Mouse (Mus musculus) heart, adult 2 months (tissue): ENCODE data around the gene Epb41l2. TPM values are rescaled to one million over a fixed set of nuclear protein-coding genes. Genes with fewer than 3 reads are reported as not detected.

Experiments used
- DNase-seq, 2 experiments: peaks; one replicate each; pipeline ENCODE4 v3.0.0; 2021
- H3K27ac ChIP-seq: fragments of 200-600 bp; 2 replicates; pipeline ENCODE4 v1.8.1; 2022
- H3K27me3 ChIP-seq: fragments of 200-500 bp; 2 replicates; pipeline ENCODE4 v1.6.1; 2012; ENCODE audit warnings: mild to moderate bottlenecking, low read length, inconsistent platforms, mixed read lengths; ENCODE audit not compliant: control insufficient read depth, insufficient read depth
- H3K36me3 ChIP-seq: fragments of 200-500 bp; 2 replicates; pipeline ENCODE4 v1.6.1; 2012; ENCODE audit warnings: low read length, inconsistent platforms; ENCODE audit not compliant: control insufficient read depth, insufficient read depth
- H3K4me1 ChIP-seq: fragments of 200-500 bp; 2 replicates; pipeline ENCODE4 v1.6.1; 2011; ENCODE audit warnings: low read length; ENCODE audit not compliant: control insufficient read depth, insufficient read depth
- H3K4me3 ChIP-seq: fragments of 200-600 bp; 2 replicates; pipeline ENCODE4 v1.8.1; 2022
- H3K79me2 ChIP-seq: fragments of 200-500 bp; replicated peaks from 2 replicates; pipeline ENCODE4 v1.6.1; 2012; ENCODE audit warnings: mild to moderate bottlenecking, inconsistent platforms, low read length, moderate library complexity, mixed read lengths; ENCODE audit not compliant: control insufficient read depth, insufficient read depth
- H3K9ac ChIP-seq: fragments of 200-500 bp; 2 replicates; pipeline ENCODE4 v1.6.1; 2012; ENCODE audit warnings: low read depth, mild to moderate bottlenecking, control low read depth, inconsistent platforms, low read length, mixed read lengths
- CTCF ChIP-seq: fragments of 200-600 bp; IDR thresholded peaks from 2 replicates; pipeline ENCODE4 v1.8.1; 2022; ENCODE audit warnings: antibody characterized with exemption, mild to moderate bottlenecking, moderate library complexity
- EP300 ChIP-seq: fragments of 200-500 bp; IDR thresholded peaks from 2 replicates; pipeline ENCODE4 v1.6.1; 2011; ENCODE audit warnings: low read depth, low read length, control low read depth; ENCODE audit not compliant: insufficient read depth
- POLR2A ChIP-seq: fragments of 200-500 bp; IDR thresholded peaks from 2 replicates; pipeline ENCODE4 v1.6.1; 2011; ENCODE audit warnings: mild to moderate bottlenecking, low read depth, low read length, control low read depth; ENCODE audit not compliant: insufficient read depth
- WGBS: fragments of 180-500 bp; shearing (Covaris S2); methylation state at CpG from one replicate; pipeline ENCODE4 v1.1.7; 2018; 5-methylcytosine and 5-hydroxymethylcytosine counted together
- intact Hi-C: fragments of 180-260 bp; cut with DNase I; formaldehyde crosslinking; loops from one replicate; pipeline ENCODE4 v1.15.1; 2025
- polyA plus RNA-seq: library from polyadenylated mRNA; depleted of rRNA; stranded (reverse); fragments of >200 nt; gene quantifications from 2 replicates; pipeline ENCODE4 v1.2.3, GENCODE M21; 2012
- total RNA-seq, 2 experiments: library from RNA; stranded (reverse); gene quantifications; 2 replicates each; pipeline ENCODE4 v1.2.3; 2021

Gene Epb41l2
- total and polyA plus RNA-seq, 3 experiments, result 24.0 to 49.1 (median 40.5) TPM

DNA sequence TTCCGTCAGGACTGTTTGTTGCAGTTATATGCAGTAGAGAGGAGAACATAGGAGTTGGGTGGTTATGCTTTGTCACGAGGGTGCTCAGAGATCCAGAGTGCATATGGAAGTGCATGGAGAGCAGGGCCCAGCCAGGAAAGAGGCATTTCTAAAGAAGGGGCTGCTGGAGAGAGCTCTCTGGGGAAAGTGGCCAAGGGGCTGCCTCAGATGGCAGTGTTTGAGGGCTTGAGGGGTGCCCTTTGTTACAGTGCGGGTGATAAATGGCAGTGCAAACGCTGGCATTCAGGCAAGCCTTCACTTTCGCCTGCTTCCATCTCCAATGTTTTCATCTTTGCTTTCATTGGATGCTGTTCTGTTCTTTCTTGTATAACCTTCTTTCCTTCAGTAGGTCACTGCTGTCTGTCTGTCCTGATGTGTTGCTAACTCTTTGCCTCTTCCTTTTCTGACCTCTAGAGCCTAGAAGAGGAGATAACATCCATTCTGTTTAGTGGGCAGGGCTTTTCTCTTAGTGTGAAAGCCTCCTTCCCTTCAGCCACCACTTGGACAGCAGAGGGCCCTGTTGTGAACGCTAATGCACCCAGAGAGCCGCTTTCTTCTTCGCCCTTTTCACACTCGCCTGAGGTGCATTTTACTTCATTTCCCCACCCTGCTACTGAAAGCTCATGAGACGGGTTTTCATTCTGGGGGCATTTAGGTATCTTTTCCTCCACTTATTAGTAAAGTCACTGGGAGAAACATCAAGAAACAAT lies 139.9 kb downstream of the Epb41l2 start:
- Histone ChIP-seq H3K36me3 (no peaks in the 10 kb centered on the region), H3K4me1 (no peaks in the 10 kb centered on the region), H3K79me2 (no peaks in the 10 kb centered on the region), H3K27ac (no peak overlapping the region), H3K4me3 (no peak overlapping the region), H3K9ac (no peak overlapping the region), H3K27me3 (no peaks in the 10 kb centered on the region)
- DNase-seq, result no peak
- intact Hi-C loops, result no loop called here
- 72% methylated on average over 10 of the region's 10 CpGs for WGBS
- TF ChIP-seq CTCF (peak; percentile 53), EP300 (no peak), POLR2A (no peak)

DNA sequence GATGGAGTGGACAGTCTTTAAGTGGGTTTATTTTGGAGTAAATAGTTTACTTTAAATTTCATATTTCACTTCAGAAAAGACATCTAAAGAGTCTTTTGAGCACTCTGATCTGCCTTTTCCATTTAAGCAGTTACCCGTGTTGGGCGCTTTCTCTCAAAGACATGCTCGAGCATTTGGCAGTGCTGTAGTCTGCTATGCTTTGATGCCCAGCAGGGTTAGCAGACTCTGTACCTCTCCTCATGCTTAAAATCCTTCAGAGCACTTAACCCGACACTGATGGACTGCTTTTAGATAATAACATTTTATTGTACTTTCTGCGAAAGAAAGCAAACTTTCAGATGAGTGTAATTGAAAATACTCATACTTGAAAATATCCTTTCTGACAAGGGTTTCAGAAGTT lies 143.7 kb downstream of the Epb41l2 start:
- 91% methylated on average over 5 of the region's 5 CpGs for WGBS
- no peak overlapping the region for H3K27ac ChIP-seq
- DNase-seq, result no peak
- H3K79me2 ChIP-seq, result no peaks in the 10 kb centered on the region
- H3K4me1 ChIP-seq, result no peaks in the 10 kb centered on the region
- intact Hi-C loops, result no loop called here
- H3K36me3 ChIP-seq, result no peaks in the 10 kb centered on the region; the same call in 1 of the 2 replicates
- no peak overlapping the region for H3K9ac ChIP-seq
- TF ChIP-seq EP300 (no peak), POLR2A (no peak), CTCF (no peak)
- H3K4me3 ChIP-seq, result no peak overlapping the region
- no peaks in the 10 kb centered on the region for H3K27me3 ChIP-seq

DNA sequence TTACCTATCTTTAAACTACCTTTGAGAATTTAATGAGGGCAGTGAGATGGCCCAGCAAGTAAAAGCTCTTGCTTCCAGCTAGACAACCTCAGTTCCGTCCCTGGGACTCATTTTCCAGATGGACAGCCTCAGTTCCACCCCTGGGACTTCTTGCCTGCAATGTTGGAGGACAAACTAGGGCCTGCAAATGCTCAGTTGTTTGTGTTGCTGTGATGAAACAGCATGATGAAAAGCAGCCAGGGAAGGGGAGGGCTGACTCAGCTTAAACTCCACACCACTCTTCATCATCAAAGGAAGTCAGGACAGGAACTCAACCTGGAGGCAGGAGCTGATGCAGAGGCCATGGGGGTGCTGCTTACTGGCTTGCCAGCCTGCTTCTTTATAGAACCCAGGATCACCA lies 154.2 kb downstream of the Epb41l2 start:
- Histone ChIP-seq H3K36me3 (no peaks in the 10 kb centered on the region), H3K4me3 (no peak overlapping the region), H3K4me1 (no peaks in the 10 kb centered on the region), H3K27me3 (no peaks in the 10 kb centered on the region), H3K79me2 (no peaks in the 10 kb centered on the region), H3K27ac (no peak overlapping the region), H3K9ac (no peak overlapping the region)
- WGBS, result 72% methylated on average over 1 of the region's 1 CpGs
- no peak for TF ChIP-seq EP300
- TF ChIP-seq POLR2A, result no peak
- no peak for TF ChIP-seq CTCF
- intact Hi-C loops, result no loop called here
- DNase-seq, result peak in 1 of 2 experiments; percentile 20

DNA sequence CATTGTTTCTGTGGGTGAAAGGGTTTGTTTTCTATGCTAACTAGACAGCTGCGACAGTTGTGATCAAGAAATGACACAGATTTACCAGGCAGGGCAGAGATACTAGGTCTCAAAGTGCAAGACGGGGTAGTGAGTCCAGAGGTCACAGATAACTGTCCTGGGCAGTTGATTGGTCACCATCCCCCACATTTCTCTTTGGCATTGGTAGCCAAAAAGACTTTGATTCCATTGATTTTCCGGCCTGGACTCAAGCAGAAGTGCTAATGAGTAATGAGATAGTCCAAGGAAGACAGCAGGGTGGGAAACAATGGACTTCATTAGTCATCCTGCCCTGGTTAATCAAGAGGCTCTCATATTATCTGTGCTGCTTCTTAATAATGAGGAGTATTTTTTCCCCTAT lies 160.4 kb downstream of the Epb41l2 start:
- intact Hi-C loops, result no loop called here
- H3K9ac ChIP-seq, result no peak overlapping the region
- H3K4me3 ChIP-seq, result no peak overlapping the region
- H3K27me3 ChIP-seq, result no peaks in the 10 kb centered on the region
- DNase-seq, result no peak
- H3K79me2 ChIP-seq, result no peaks in the 10 kb centered on the region
- no peak overlapping the region for H3K27ac ChIP-seq
- 52% methylated on average over 3 of the region's 3 CpGs for WGBS
- peaks cover 3% of the 10 kb centered on the region for H3K4me1 ChIP-seq
- no peaks in the 10 kb centered on the region for H3K36me3 ChIP-seq
- no peak for TF ChIP-seq EP300
- TF ChIP-seq CTCF, result no peak
- no peak for TF ChIP-seq POLR2A

DNA sequence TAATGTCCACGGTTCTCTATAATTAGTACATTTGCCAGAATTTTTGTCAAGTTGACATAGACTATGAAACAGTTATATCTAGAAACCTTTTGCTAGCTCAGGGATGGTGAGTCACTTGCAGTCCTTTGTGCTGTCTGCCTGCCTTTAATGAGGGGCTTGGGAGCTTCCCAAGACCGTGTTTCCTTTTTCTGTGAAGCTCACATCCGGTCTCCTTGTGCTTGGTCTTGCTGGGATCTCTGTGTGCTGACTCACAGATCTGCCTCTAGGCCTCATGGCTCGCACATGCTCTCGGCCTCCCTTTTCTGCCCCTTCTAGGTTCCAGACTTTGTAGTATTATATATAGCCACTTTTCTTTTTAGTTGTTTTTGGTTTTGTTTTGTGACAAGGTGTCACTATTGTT lies 160.8 kb downstream of the Epb41l2 start:
- no peak overlapping the region; the same call in 1 of the 2 replicates for H3K27ac ChIP-seq
- no peak overlapping the region for H3K9ac ChIP-seq
- H3K27me3 ChIP-seq, result no peaks in the 10 kb centered on the region
- no peaks in the 10 kb centered on the region for H3K79me2 ChIP-seq
- DNase-seq, result peak in 1 of 2 experiments; percentile 21
- TF ChIP-seq CTCF, result no peak
- intact Hi-C loops, result no loop called here
- H3K4me1 ChIP-seq, result peaks cover 3% of the 10 kb centered on the region
- 31% methylated on average over 5 of the region's 5 CpGs for WGBS
- no peak overlapping the region for H3K4me3 ChIP-seq
- H3K36me3 ChIP-seq, result no peaks in the 10 kb centered on the region

DNA sequence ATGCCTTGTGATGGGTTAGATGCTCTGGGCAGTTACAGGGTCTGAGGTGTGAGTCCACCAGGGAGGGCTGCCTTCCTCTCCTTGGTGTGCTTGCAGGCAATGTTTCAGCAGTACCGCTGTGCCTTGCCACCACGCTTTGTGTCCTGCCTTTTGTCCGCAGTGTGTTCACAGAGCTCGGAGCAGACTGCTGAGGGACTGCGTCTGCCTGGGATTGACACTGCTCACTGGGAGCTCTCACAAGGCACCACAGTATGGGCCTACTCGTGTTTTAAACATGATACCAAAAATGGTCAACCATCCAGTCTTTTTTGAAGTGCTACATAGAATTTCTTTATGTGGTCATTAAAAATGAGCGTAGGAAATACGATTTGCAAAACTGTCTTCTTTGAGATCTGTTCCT lies 164.1 kb downstream of the Epb41l2 start:
- no peak overlapping the region for H3K4me3 ChIP-seq
- intact Hi-C loops, result no loop called here
- WGBS, result 94% methylated on average over 8 of the region's 8 CpGs
- TF ChIP-seq EP300, result no peak
- TF ChIP-seq CTCF, result no peak
- no peak for TF ChIP-seq POLR2A
- no peaks in the 10 kb centered on the region for H3K36me3 ChIP-seq
- no peak for DNase-seq
- no peaks in the 10 kb centered on the region for H3K27me3 ChIP-seq
- H3K79me2 ChIP-seq, result no peaks in the 10 kb centered on the region
- H3K9ac ChIP-seq, result no peak overlapping the region
- H3K27ac ChIP-seq, result no peak overlapping the region
- peaks cover 8% of the 10 kb centered on the region for H3K4me1 ChIP-seq
